Mouse (Mus musculus) ES-E14 (cell line): ENCODE results near the gene Slc38a8.

Experiments used
- CHD2 ChIP-seq: IDR thresholded peaks from 2 replicates; pipeline ENCODE4 v1.6.1; 2014; ENCODE audit warnings: mild to moderate bottlenecking, low read depth, low read length, inconsistent platforms
- HCFC1 ChIP-seq: IDR thresholded peaks from 2 replicates; pipeline ENCODE4 v1.6.1; 2012; ENCODE audit warnings: low read length, inconsistent platforms, borderline replicate concordance; ENCODE audit not compliant: insufficient read depth
- MAFK ChIP-seq: IDR thresholded peaks from 2 replicates; pipeline ENCODE4 v1.6.1; 2014; ENCODE audit warnings: mild to moderate bottlenecking, low read depth, low read length, inconsistent platforms; ENCODE audit not compliant: insufficient read depth

- TF ChIP-seq CHD2 (peak; percentile 54; the same call in 1 of the 2 replicates), MAFK (no peak), HCFC1 (no peak)
Measured at GRCm38 (mm10) chr8:119446211-119446989, 55.1 kb downstream of the Slc38a8 start, which contains the start of gene Necab2.
